Mouse (Mus musculus) bone marrow, adult 2 months (tissue): ENCODE results near the gene Sap18.

Experiments
- CTCF ChIP-seq: fragments of 200-500 bp; IDR thresholded peaks from 2 replicates; pipeline ENCODE4 v1.5.1; 2011; ENCODE audit warnings: low read length, control low read depth; ENCODE audit not compliant: control insufficient read depth, insufficient read depth
- POLR2A ChIP-seq: fragments of 200-500 bp; IDR thresholded peaks from 2 replicates; pipeline ENCODE4 v1.6.1; 2011; ENCODE audit warnings: low read depth, mild to moderate bottlenecking, control low read depth, low read length, borderline replicate concordance; ENCODE audit not compliant: control insufficient read depth

GRCm38 (mm10) chr14:57756094-57756493 is 41.9 kb upstream of the Sap18 start:
- TF ChIP-seq CTCF (no peak), POLR2A (no peak)
